Mouse (Mus musculus) limb, embryonic 11.5 days (tissue): ENCODE measurements around the gene Mga. TPM values are rescaled to one million over a fixed set of nuclear protein-coding genes. Genes with fewer than 3 reads are reported as not detected.

Source experiments
- microRNA-seq: library from miRNA; unstranded; fragments of <30 nt; microRNA quantifications from one replicate; pipeline ENCODE4, GENCODE M21; 2016
- polyA plus RNA-seq: library from polyadenylated mRNA; unstranded; fragments of >200 nt; fragmentation: Nextera tagmentation; extraction: Ambion mirVana; gene quantifications from 2 replicates; pipeline ENCODE4 v1.2.1, GENCODE M21; 2014

The Mga gene
- polyA plus RNA-seq, 1 experiment from 2014 or later: 33.1 TPM

Small RNA genes within 50 kb of the gene (microRNA-seq; reads per million reads assigned to microRNA genes)
- gene Mir7665: 1.2 reads per million

Other genes with a start within 250 kb of the Mga start
- gene Ndufaf1, start 234.4 kb upstream of the Mga start, polyA plus RNA-seq: 43.4 and 51.7 TPM in 2 replicates
- gene Rtf1, start 222.2 kb upstream of the Mga start, polyA plus RNA-seq: 46.1 and 48.0 TPM in 2 replicates
- 0.64 and 0.81 TPM in 2 replicates for gene Itpka, start 154.9 kb upstream of the Mga start, polyA plus RNA-seq
- gene Ltk, start 136.8 kb upstream of the Mga start, polyA plus RNA-seq: not detected in 2 replicates
- gene Rpap1, start 109.7 kb upstream of the Mga start, polyA plus RNA-seq: 26.3 and 30.7 TPM in 2 replicates
- 27.0 and 30.1 TPM in 2 replicates for gene Tyro3, start 99.5 kb upstream of the Mga start, polyA plus RNA-seq
- 2.9 and 3.5 TPM in 2 replicates for gene Mapkbp1, start 75.5 kb downstream of the Mga start, polyA plus RNA-seq
- 18.5 and 22.2 TPM in 2 replicates for gene Jmjd7, start 130.3 kb downstream of the Mga start, polyA plus RNA-seq
- 1.6 and 3.5 TPM in 2 replicates for gene Gm28042, start 130.3 kb downstream of the Mga start, polyA plus RNA-seq
- gene Pla2g4b, start 136.2 kb downstream of the Mga start, polyA plus RNA-seq: 1.4 and 1.9 TPM in 2 replicates